Mouse (Mus musculus) cerebellum, postnatal 14 days (tissue): ENCODE data around the gene Zkscan14.
A peak's percentile ranks its signal among the peaks of the same experiment; 100 is the strongest.

Experiments used
- DNase-seq, 2 experiments: peaks; one replicate each; pipeline ENCODE4 v3.0.0; 2021; ENCODE audit warnings: mixed read lengths in 2 of 2

Gene Zkscan14

GRCm38 (mm10) chr5:145202446-145202845, 778 bp upstream of the Zkscan14 start:
- no peak for DNase-seq

DNA sequence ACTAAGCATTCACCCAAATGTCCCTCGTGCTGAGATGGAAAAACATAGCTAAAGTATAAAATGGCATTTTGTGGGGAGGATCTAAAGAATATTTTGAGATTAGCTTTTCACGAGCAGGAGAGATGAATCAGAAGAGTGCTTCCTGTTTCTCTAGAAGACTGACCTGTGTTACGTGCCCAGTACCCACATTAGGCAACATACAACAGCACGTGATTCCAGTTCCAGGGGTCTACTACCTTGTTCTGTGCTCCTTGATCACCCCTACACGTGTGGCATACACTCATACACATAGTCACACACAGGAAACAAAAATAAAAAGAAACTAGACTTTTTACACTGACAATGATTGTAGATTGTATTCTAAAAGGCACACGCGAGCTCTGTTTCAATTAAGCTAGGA, 1.3 kb downstream of the Zkscan14 start:
- DNase-seq = no peak

- no peak for DNase-seq
Observed at GRCm38 (mm10) chr5:145191962-145192361, 9.7 kb downstream of the Zkscan14 start, which contains the start of gene Atp5j2. TSS of gene Atp5j2 (minus strand) at chr5:145192062.

GRCm38 (mm10) chr5:145190875-145191798, 10.5 kb downstream of the Zkscan14 start:
- peak; percentile 94 for DNase-seq

DNA sequence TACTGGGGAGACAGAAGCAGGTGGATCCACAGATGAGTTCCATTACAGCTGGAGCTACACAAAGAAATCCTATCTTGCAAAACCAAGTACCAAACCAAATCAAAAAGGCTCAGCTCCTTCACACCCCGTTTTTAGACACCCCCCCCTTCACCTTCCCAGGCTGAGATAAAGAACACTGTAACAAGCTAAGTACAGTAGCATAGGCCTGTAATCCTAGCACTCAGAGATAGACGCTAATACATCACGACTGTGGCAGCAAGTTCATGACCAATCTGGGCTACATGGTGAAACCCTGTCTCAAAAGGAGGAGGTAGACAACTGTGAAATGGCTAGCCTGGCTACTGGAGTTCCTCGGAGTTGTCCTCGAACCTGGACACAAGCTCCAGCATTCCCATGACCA, 11.3 kb downstream of the Zkscan14 start:
- DNase-seq = no peak

DNA sequence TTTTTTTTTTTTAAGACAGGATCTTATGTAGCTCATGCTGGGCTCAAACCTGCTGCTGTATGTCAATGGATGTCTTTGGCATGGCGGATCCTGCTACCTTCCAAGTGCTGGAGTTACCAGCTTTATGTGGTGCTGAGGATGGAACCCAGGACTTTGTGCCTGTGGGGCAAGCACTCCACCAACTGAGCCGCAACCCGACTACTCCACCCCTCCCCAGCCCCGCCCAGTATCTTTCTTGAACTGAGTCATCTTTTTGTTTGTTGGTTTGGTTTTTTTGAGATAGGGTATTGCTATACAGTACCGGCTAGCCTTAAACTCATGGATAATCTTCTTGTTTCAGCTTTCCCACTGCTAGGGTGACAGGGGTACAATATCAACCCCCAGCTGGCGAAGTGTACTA, 12.3 kb downstream of the Zkscan14 start:
- no peak for DNase-seq

- DNase-seq = no peak
Observed at GRCm38 (mm10) chr5:145185244-145185643, 16.4 kb downstream of the Zkscan14 start.

GRCm38 (mm10) chr5:145178461-145178980, 23.1 kb downstream of the Zkscan14 start:
- DNase-seq = no peak

GRCm38 (mm10) chr5:145167306-145167661, 34.4 kb downstream of the Zkscan14 start:
- DNase-seq = no peak

DNA sequence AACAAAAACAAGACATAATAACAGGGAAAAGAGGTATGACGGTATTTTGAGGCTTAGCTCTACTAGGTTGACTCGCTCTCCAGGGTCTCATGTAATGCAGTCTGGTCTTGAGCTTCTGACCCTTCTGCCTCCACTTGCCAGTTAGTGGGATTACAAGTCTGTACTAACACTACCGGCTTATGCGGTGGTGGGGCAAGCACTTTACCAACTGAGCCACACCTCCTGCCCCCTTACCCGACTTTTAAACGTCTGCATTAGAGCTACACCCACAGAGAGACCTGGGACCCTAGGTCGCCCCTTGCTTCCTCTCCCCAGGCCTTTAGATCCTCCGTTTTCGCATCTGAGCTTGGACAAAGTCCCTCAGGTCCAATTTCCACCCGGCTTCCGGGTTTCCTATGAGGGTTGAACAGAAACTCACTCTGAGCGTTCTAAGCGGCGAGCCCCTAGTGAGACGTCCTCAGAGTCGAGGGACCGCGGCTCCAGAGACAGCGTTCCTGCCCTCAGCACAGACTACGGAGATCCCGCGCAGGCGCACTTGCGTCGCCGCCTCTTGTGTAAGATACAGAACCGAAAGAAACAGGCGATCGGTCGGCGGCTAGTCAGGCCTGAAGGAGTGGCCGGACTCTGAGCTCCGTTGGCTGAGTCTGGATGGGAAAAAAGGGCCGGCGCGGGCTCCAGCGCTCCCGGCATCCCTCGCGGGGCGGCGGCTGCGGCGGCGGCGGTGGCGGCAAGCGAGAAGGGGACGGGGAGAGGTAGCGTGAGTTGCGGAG, 34.9 kb downstream of the Zkscan14 start, which contains the start of the genes Ptcd1 and Cpsf4:
Gene Ptcd1, minus strand, starts transcription at position 573 of the 770 bp plus-strand sequence.
Gene Cpsf4, plus strand, starts transcription at position 678 of the 770 bp plus-strand sequence.
- DNase-seq = peak; percentile 98 to 99

- DNase-seq = no peak
Observed at GRCm38 (mm10) chr5:145165184-145165583, 36.5 kb downstream of the Zkscan14 start.

- no peak for DNase-seq
Observed at GRCm38 (mm10) chr5:145164710-145165109, 37.0 kb downstream of the Zkscan14 start.

DNA sequence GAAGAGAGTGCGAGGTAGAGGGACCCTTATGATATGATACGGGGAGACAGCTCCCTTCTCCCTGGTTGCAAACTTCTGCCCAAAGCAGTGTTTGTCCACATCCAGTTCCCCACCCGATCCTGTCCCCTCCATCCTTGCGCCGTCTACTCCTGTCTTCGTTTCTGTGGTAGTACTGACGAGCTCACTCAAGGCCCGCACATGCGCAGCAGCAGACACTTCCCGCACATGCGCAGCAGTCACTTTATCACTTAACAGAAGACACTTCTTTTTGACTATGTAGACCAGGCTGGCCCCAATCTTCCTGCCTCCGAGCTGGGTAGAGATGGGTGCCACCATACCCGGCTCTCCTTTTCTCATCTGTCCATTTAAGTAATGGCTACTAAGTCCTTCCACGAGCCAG, 40.3 kb downstream of the Zkscan14 start:
- no peak for DNase-seq

DNA sequence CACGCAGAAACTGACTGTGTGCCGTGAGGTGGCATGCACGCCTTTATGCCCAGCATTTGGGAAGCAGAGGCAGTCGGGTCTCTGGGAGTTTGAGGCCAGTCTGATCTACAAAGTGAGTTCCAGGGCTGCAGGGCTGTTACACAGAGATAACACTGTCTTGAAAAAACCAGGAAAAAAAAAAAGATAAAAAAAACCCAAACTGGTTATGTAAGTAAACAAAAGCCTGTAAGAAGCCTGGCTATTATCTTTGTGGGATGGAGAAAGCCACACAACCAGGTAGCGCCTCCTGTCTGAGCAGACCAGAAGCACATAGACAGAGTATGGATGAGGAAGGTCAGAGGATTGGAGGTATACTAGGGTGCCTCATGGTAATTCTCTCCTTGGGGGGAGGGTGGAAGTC, 49.0 kb downstream of the Zkscan14 start:
- DNase-seq = no peak

- DNase-seq = no peak
Observed at GRCm38 (mm10) chr5:145149294-145149693, 52.4 kb downstream of the Zkscan14 start.

GRCm38 (mm10) chr5:145147748-145148147, 53.9 kb downstream of the Zkscan14 start:
- DNase-seq = no peak
